Mouse (Mus musculus) 416B (cell line): ENCODE data around the gene Slit1.
A peak's percentile ranks its signal among the peaks of the same experiment; 100 is the strongest.

ENCODE experiments used
- DNase-seq: peaks from one replicate; pipeline ENCODE4 v3.0.0; 2011; ENCODE audit warnings: low read depth

Slit1 gene

GRCm38 (mm10) chr19:41687836-41688235 is 55.6 kb downstream of the Slit1 start:
- DNase-seq = no peak

- peak; percentile 37 for DNase-seq
Observed at GRCm38 (mm10) chr19:41686194-41686593, 57.3 kb downstream of the Slit1 start.

DNA sequence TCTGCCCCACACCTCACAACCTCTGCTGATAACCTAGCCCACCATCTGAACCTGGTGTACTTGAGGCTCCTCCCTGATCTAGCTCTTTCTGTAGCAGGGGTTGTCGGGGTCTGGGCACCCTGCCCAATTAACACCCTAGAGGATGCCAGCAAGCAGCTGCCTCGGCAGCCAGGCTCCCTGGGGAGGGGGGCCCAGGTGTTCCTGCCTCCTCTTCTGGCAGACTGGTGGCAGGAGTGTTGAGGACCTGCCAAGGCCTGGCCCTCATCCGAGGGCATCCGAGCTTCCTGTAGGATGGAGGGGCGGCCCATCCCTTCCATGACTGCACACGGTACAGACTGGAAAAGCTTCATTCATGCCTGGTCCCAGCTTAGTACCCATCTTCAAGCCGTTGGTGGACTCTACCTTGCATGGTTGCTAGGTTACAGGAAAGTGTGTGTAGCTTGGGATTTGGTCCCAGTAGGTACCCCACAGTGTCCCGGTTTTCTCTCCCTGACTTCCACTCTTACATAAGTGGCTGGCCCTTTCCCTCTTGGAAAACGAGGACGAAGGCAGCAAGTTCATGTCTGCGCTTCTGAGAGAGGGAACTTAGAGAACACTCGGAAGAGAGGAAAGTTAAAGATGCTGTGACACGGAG is 57.9 kb downstream of the Slit1 start:
- no peak for DNase-seq

- no peak for DNase-seq
Observed at GRCm38 (mm10) chr19:41684874-41685273, 58.6 kb downstream of the Slit1 start.

DNA sequence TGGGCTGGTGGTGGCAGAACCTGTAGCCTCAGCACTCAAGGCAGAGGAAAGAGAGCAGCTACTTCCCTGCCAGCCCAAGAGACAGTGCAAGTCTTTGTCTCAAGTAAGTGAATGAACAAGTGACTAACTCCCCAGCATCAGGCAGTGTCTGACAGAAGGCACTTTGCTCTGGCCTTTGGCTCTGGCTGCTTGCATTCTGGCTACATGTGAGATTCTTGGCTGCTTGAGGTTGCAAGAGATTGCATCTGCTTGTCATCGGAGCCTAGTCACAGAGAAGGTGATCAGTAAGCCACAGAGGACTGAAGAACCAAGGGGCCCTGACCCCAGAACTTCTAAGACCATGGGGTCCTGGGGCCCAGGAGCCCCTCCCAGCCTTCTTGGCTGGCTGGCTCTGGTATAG is 59.5 kb downstream of the Slit1 start:
- DNase-seq = no peak

- DNase-seq = peak; percentile 28
Observed at GRCm38 (mm10) chr19:41680267-41680666, 63.2 kb downstream of the Slit1 start.

GRCm38 (mm10) chr19:41679028-41679427 is 64.4 kb downstream of the Slit1 start:
- DNase-seq = no peak

GRCm38 (mm10) chr19:41677575-41677974 is 65.9 kb downstream of the Slit1 start:
- peak; percentile 5 for DNase-seq

DNA sequence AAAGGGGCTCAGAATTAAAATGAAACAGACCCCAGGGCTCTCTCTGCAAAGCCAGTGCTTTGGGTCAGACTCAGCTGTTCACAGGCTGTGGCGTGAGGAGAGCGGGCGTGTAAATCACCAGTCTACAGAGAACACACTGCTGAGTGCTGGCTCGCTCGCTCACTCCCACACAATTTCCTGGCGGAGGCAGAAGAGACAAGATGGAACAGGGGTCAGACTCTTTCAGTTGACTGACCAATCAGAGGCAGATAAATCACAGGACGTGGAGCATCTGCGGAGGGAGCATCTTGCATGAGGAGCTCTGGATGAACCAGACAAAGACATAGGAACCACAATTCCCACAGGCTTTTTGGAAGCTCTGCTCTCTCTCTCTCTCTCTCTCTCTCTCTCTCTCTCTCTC is 67.9 kb downstream of the Slit1 start:
- DNase-seq = no peak

DNA sequence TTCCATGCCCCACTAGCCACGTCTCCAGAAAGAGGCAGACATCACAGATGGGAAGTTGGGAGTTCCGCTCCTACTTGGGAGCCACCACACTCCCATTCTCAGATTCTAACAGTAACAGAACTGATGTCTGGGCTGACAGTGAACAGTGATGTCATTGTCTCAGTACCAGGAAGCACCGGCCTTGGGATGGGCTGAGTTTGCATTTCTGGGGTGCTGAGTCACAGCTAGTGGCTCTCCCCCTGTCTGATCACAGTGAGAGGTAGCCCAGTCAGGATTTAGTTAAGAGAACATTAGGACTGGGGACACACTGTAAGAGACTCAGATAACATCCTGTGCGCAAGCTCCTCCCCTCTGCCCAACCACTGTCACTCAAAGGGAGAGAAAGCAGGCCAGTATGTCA is 69.1 kb downstream of the Slit1 start:
- peak; percentile 11 for DNase-seq

GRCm38 (mm10) chr19:41672836-41673235 is 70.6 kb downstream of the Slit1 start:
- DNase-seq = no peak

- DNase-seq = no peak
Observed at GRCm38 (mm10) chr19:41670931-41671330, 72.5 kb downstream of the Slit1 start.

DNA sequence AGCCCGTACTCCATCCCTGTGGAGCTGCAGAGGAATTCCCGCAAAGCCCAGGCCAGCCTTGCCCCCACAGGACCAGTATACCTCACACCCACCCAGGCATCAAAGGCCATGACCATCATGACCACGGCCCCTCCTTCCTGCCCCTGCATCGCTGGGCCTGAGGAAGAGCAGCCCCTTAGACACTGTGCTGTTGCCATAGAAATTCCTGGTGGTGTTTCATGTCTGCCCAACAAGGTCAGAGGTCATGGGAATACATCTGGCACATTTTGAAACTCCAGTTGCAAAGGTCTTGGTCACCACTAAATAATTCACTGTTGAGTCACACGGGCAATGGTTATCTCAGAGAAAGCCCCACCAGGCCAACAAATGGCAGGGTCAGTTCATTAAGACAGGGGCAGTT is 73.0 kb downstream of the Slit1 start:
- no peak for DNase-seq

GRCm38 (mm10) chr19:41669747-41670342 is 73.6 kb downstream of the Slit1 start:
- no peak for DNase-seq

DNA sequence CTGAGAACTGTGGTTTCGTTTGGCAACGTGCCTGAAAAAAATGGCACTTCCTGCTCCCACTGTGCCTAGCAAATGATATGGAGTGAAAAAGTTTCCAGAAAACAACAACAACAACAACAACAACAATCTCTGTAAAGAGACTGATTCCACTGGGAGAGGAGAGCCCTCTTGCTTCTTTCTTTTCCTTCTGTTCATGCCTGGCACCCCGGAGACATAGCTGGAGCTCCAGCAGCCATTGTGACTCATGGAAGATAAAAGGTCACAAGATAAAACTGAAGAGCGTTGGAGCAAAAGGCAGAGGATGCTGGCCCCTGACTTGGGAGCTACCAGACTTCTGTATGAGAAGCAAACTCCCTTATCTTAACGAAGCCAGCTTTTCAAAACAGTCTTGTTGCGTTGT is 75.9 kb downstream of the Slit1 start:
- no peak for DNase-seq

DNA sequence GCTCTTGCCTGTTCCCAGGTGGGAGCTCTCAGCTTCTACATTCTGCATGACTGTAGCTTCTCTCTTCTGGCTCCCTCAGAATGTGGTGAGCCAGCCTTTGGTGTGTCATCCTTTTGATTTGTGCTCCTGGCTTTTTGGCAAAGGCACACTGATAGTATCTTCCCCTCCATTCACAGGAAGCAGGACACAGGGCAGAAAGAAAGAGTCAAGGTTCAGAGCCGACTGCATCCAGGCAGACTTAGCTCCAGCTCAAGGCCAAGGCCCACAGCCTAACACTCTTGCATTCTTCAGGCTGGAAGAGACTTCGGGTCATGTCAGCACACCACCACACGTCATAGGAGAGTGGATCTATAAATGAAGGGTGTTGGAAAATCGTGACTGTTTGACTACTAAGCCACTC is 77.5 kb downstream of the Slit1 start:
- DNase-seq = no peak

- DNase-seq = no peak
Observed at GRCm38 (mm10) chr19:41663506-41664242, 79.8 kb downstream of the Slit1 start.

- DNase-seq = no peak
Observed at GRCm38 (mm10) chr19:41661466-41661865, 82.0 kb downstream of the Slit1 start.

- peak; percentile 59 for DNase-seq
Observed at GRCm38 (mm10) chr19:41660999-41661374, 82.5 kb downstream of the Slit1 start.

DNA sequence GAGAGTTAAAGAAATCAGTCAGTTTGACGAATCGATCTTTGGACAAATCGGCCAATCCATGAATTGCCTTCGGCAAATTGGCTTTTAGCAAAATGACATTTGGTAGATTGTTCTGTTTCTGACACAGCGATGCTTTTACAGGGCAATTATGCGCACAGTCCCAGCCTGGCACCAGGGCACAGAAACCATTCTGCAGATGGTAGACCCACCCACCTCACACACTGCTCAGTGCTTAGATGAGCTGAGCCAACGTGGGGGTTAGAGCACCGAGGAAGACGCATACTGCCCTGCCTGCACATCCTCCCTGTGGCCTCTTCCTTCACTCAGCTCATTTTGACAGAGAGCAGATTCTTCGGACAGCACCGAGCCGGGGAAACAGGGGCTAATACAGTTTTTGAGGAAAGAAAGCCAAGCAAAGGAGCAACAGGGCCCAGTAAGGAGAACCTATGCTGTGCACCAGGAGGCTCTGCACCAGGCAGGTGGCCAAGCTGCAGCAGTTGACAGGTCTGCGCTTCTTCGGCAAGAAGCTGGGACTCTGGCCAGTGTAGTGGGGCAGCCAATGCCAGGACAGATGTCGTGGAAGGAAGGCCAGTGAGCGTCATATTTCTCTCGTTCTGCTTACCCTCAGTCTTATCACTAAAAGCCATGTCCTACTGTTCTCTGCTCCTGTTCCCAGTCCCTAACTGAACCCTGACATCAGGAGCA is 83.0 kb downstream of the Slit1 start:
- peak; percentile 4 for DNase-seq

DNA sequence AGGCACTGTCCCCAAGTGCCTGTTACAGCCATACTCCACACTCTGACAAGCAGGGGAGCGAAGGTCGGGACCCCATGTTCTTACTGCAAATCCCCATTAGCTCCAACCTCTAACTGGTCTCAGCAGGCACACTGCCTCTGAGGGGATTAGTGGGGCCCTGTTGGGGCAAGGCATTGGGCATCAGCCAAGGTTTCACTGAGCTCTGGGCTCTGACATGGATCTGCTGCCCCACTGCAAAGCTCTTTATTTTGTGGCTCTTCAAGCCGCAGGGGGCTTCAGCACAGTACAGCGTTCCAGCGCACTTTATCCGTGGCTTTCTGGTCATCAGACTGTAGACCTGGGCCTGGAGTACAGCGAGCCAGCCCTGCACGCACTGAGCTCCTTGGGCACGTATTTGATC is 86.0 kb downstream of the Slit1 start:
- no peak for DNase-seq

- DNase-seq = no peak
Observed at GRCm38 (mm10) chr19:41656671-41657070, 86.8 kb downstream of the Slit1 start.

DNA sequence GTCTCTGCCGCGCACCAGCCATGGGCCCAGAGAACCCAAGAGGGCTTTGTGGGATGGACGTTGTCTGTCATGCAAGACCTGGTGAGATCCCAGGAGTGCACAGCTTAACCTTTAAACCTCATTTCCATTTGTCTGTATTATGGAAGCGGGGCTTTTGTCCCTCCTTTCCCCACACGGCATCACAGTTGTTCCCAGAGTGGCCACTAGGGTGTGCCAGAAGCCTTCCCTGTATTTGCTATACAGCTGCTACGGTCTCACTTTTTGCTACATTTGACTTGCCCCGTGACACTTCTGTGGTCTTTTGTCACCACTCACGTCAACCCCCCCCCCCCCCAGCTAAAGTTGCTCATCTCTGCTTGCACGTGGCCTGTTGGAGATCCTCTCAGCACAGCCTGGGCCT is 87.5 kb downstream of the Slit1 start:
- DNase-seq = peak; percentile 66
